Mouse (Mus musculus): ENCODE data around the gene Elp4.

DNA sequence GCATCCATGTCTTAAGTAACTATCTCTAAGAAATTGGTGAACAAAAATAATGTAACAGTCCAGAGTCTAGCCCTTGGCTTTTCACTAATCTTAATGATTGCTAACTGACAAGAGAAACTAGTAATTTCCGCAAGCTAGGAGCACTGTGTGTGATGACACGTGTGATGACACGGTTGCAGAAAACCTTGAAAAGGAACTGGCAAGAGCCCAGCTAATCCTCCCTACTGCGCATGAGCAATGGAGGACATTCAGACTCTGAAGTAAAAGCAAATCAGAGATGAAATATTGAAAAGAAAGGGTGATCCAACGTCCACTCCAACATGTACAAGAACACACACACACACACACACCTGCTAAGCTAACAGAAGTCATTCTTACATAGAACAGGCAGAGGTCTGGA is 61.2 kb downstream of the Elp4 start:
- TF ChIP-seq CTCF (IDR thresholded peaks at IDR 0.05; ENCODE audit: borderline replicate concordance, control insufficient read depth, extremely low read depth, insufficient read depth, low read length, poor library complexity) (no peak), POLR2A (IDR thresholded peaks at IDR 0.05; ENCODE audit: control insufficient read depth, extremely low read depth, insufficient read depth, low read length, poor library complexity) (no peak)
